Mouse (Mus musculus): ENCODE measurements around the gene Klhl26. TPM values are rescaled to one million over a fixed set of nuclear protein-coding genes. Genes with fewer than 3 reads are reported as not detected.
A peak's percentile ranks its signal among the peaks of the same experiment; 100 is the strongest.

Gene Klhl26
- polyA plus RNA-seq, 1 experiment from 2014 or later = 19.1 TPM

DNA sequence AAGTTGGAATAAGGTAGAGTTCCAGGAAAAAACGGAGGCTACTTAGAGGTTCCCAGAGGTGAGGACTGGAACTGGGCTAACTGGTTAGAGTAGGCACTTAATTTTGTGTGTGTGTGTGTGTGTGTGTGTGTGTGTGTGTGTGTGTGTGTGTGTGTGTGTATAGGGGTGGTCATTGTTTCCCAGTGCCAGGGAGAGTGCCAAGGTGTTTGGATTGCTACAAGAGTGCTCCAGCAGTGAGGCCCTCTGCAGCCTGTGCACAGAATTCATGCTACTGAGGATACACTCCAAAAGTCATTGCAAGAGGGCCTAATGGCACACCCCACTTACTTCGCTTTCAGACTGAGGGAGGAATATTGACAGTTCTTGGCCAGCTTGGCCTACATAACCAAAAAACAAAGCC is 6.2 kb upstream of the Klhl26 start:
- 62% methylated on average over 2 of the region's 2 CpGs for WGBS
- H3K4me3 ChIP-seq = no peak overlapping the region
- no peaks in the 10 kb centered on the region for H3K9me3 ChIP-seq
- no peak overlapping the region for H3K27ac ChIP-seq
- DNase-seq (ENCODE audit: low spot score) = no peak
- peaks cover 33% of the 10 kb centered on the region for H3K4me1 ChIP-seq (replicated peaks)
- peaks cover 91% of the 10 kb centered on the region for H3K27me3 ChIP-seq (ENCODE audit: insufficient read depth, poor library complexity, severe bottlenecking)
- no peaks in the 10 kb centered on the region for H3K36me3 ChIP-seq

DNA sequence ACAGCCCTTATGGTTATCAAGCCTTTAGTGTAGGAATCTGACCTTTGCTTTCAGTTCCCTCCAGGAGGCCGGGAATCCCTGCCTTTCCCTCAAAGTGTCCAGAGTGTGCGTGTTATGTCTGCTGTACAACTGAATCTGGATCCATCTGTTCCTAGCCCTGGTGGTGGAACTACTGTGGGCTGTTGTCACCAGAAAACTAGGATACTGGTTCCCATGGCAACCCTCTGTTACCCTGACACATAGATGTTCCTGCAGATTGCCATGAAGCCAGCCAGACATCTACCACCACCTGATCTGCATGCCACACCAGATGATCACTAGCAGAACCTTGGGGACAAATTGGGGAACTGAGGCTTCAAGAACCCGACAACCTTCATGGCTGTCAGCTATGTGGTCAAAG is 5.1 kb upstream of the Klhl26 start:
- H3K4me1 ChIP-seq (replicated peaks) = peaks cover 34% of the 10 kb centered on the region
- no peak overlapping the region for H3K27ac ChIP-seq
- no peak for DNase-seq (ENCODE audit: low spot score)
- H3K36me3 ChIP-seq = no peaks in the 10 kb centered on the region
- no peaks in the 10 kb centered on the region for H3K9me3 ChIP-seq
- no peak overlapping the region for H3K4me3 ChIP-seq
- WGBS = 71% methylated on average over 3 of the region's 3 CpGs
- H3K27me3 ChIP-seq (ENCODE audit: insufficient read depth, poor library complexity, severe bottlenecking) = peaks cover 87% of the 10 kb centered on the region

DNA sequence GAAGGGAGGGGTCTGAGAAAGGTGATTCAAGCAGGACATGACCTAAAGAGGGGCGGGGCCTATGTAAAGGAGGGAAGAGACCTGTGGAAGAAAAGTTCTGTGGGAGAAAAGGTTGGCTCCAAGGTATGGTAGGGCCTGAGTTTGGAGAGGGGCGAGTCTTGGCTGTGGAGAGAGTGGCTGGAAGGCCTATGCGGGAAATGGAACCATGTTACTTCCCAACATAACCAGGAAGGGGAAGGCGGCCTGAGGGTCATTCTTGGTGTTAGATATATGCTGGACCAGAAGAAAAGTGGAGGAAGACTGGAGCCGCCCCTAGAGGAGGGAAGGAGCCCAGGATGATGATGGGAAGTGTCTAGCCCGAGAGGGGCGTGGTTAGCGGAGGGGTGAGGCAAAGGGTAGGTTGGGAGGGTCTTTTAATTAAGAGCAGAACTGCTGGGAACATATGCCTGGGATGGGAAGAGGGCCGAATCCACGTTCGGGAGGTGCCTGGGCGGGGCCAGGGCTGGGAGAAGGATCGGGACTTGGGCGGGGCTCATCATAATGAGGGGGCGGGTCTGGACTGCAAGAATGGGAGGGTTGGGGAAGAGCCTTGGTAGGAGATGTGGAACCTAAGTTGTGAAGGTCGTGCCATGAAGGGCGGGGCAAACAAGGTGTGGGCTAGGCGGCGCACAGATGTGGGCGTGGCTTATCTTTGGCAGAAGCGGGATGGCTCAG is 658 bp upstream of the Klhl26 start:
- Histone ChIP-seq H3K27me3 (ENCODE audit: insufficient read depth, poor library complexity, severe bottlenecking) (peaks cover 42% of the 10 kb centered on the region), H3K27ac (peak overlapping the region; percentile 1; the same call in 1 of the 2 replicates), H3K4me1 (replicated peaks) (peaks cover 34% of the 10 kb centered on the region), H3K9me3 (no peaks in the 10 kb centered on the region), H3K4me3 (peak overlapping the region; percentile 64), H3K36me3 (peaks cover 5% of the 10 kb centered on the region; the same call in 1 of the 2 replicates)
- DNase-seq (ENCODE audit: low spot score) = peak; percentile 50
- WGBS = under 1% methylated on average over 21 of the region's 21 CpGs

DNA sequence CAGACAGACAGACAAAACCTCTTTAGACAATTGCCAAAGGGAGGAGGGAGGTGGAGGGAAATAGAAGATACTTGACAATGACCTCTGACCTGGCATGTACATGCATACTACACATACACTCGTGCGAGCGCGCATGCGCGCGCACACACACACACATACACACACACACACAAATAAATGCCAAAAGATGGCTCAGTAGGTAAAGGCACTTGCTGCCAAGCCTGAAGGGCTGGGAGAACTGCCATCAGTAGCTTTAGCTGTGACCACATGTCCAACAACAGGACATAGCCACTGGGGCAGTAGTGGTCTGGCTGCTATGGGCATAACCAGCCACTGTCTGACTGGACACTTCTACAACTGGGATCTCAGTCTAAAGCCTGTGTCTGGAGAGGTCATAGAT is 4.9 kb downstream of the Klhl26 start:
- Histone ChIP-seq H3K4me3 (no peak overlapping the region), H3K27me3 (ENCODE audit: insufficient read depth, poor library complexity, severe bottlenecking) (no peaks in the 10 kb centered on the region), H3K27ac (no peak overlapping the region), H3K36me3 (peaks cover 15% of the 10 kb centered on the region; the same call in 1 of the 2 replicates), H3K4me1 (replicated peaks) (peaks cover 43% of the 10 kb centered on the region), H3K9me3 (no peaks in the 10 kb centered on the region)
- 98% methylated on average over 7 of the region's 7 CpGs for WGBS
- no peak for DNase-seq (ENCODE audit: low spot score)

DNA sequence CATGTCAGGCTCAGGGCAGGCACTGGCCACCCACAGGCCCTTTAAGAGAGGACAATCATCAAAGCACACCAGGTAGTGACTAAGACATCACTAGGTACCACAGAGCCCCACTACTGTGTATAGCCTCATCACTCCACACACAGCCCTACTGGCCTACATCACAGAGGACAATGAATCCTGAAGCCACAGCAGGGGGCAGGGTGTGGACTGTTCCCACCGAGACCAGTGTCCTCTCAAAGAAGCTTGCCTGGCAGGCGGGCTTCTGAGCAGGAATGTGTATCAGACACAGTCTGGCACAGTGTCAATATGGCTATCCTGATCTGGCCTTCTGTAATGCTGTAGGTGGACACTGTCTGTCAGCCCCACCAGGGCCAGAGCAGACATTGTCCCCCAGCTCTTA is 6.8 kb downstream of the Klhl26 start:
- Histone ChIP-seq H3K27me3 (ENCODE audit: insufficient read depth, poor library complexity, severe bottlenecking) (no peaks in the 10 kb centered on the region), H3K36me3 (peaks cover 19% of the 10 kb centered on the region; the same call in 1 of the 2 replicates), H3K27ac (peak overlapping the region; percentile 60; the same call in 1 of the 2 replicates), H3K4me1 (replicated peaks) (peaks cover 41% of the 10 kb centered on the region), H3K4me3 (no peak overlapping the region), H3K9me3 (no peaks in the 10 kb centered on the region)
- 64% methylated on average over 2 of the region's 2 CpGs for WGBS
- DNase-seq (ENCODE audit: low spot score) = no peak

DNA sequence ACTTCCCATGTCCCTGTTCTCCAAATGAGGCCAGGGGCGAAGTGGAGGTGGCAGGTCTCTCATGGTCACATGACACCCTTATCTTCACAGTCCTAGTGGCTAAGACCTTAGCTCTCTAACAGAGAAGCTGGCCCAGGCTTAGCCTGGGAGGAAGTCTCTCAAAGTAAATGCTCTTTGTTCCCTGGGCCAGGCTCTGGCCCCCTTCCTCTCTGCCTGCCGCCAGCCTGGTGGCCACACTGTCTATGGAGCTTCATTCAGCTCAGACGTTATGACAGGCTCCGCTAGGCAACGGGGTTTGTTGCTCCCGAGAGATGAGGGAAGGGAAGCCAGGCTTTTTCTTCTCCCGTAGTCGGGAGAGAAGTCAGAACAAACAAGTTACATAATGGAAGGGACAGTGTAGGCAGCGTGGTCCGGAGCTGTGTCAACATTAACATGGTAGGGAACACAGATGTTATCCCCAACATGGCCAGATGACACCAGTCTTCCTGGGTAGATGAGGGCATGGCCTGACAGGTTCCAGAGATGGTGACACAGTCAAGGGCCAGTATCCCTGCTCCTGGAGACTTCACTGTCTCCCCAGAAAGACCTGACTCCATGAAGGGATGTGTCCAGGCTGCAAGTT is 7.4 kb downstream of the Klhl26 start:
- no peak for DNase-seq (ENCODE audit: low spot score)
- 64% methylated on average over 10 of the region's 10 CpGs for WGBS
- Histone ChIP-seq H3K4me3 (no peak overlapping the region), H3K27me3 (ENCODE audit: insufficient read depth, poor library complexity, severe bottlenecking) (no peaks in the 10 kb centered on the region), H3K4me1 (replicated peaks) (peaks cover 41% of the 10 kb centered on the region), H3K36me3 (peaks cover 19% of the 10 kb centered on the region; the same call in 1 of the 2 replicates), H3K27ac (peak overlapping the region; percentile 60), H3K9me3 (no peaks in the 10 kb centered on the region)

DNA sequence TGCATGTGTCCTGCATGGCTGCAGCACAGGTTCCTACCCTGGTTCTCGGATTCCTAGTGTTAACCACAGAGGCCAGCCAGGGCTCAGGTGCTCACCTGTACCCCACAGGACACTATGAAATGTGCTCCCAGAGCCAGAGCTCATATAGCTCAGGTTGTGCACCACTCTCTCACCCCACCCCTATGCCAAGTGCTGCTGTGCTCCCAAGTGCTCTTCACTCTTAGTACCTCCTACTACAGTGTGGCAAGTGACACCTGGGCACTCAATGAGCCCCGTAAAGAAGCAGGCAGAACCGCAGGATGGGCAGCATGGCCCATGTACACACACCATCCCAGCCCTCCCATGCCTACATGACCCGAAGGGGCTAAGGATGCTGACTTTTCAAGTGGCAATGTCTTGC is 8.0 kb downstream of the Klhl26 start:
- Histone ChIP-seq H3K36me3 (peaks cover 19% of the 10 kb centered on the region; the same call in 1 of the 2 replicates), H3K9me3 (no peaks in the 10 kb centered on the region), H3K27me3 (ENCODE audit: insufficient read depth, poor library complexity, severe bottlenecking) (no peaks in the 10 kb centered on the region), H3K27ac (0 out of 2 replicates have a peak overlapping the region, but pooled peaks have one; percentile 60), H3K4me3 (no peak overlapping the region), H3K4me1 (replicated peaks) (peaks cover 44% of the 10 kb centered on the region)
- no peak for DNase-seq (ENCODE audit: low spot score)
- 89% methylated on average over 4 of the region's 4 CpGs for WGBS

DNA sequence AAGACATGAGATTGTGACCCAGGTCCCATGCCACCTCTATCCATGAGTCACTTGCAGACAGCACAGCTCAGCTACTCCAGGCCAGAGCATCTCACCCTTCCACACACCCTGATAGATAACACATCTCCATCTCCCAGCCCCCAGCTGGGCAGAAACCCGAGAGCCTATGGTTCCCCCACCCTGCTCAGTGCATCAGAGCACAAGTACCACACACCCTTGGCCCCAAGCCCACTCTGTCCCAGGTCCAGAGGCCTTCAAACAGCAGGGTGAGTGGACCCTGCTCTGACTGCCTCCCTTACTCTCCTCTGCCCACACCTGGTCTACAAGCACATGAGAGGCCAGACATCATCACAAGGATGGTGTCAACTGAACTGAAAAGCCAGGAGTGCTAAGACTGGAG is 8.9 kb downstream of the Klhl26 start:
- Histone ChIP-seq H3K4me1 (replicated peaks) (peaks cover 50% of the 10 kb centered on the region), H3K27me3 (ENCODE audit: insufficient read depth, poor library complexity, severe bottlenecking) (no peaks in the 10 kb centered on the region), H3K4me3 (no peak overlapping the region), H3K36me3 (peaks cover 19% of the 10 kb centered on the region; the same call in 1 of the 2 replicates), H3K9me3 (no peaks in the 10 kb centered on the region), H3K27ac (no peak overlapping the region)
- WGBS = 78% methylated on average over 1 of the region's 1 CpGs
- DNase-seq (ENCODE audit: low spot score) = no peak

DNA sequence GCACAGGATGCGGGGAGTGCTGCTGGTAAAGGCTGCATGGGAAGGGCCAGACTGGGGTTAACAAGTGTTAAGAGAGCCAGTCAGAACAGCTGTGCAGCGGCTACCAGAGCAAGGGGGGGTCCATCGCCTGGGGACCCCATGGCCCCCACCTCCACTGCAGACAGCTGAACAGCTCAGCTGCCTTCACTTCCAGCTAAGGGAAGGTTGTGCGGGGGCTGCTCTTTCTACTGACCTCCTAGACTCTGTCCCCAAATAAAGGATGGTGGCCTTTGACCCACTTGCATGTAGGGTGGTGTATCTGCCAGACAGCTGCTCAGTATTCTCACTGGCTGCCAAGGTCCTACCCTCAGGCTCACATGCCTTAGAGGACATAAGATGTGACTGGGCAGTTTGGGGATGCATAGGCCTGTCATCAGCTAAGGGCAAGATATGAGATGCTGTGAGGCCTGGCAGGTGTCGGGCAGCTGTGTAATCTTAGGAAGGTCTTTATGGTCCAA is 9.5 kb downstream of the Klhl26 start:
- H3K27me3 ChIP-seq (ENCODE audit: insufficient read depth, poor library complexity, severe bottlenecking) = no peaks in the 10 kb centered on the region
- 67% methylated on average over 5 of the region's 5 CpGs for WGBS
- no peaks in the 10 kb centered on the region for H3K9me3 ChIP-seq
- peaks cover 50% of the 10 kb centered on the region for H3K4me1 ChIP-seq (replicated peaks)
- no peak overlapping the region for H3K4me3 ChIP-seq
- H3K27ac ChIP-seq = no peak overlapping the region; the same call in 1 of the 2 replicates
- H3K36me3 ChIP-seq = peaks cover 19% of the 10 kb centered on the region; the same call in 1 of the 2 replicates
- no peak for DNase-seq (ENCODE audit: low spot score)

DNA sequence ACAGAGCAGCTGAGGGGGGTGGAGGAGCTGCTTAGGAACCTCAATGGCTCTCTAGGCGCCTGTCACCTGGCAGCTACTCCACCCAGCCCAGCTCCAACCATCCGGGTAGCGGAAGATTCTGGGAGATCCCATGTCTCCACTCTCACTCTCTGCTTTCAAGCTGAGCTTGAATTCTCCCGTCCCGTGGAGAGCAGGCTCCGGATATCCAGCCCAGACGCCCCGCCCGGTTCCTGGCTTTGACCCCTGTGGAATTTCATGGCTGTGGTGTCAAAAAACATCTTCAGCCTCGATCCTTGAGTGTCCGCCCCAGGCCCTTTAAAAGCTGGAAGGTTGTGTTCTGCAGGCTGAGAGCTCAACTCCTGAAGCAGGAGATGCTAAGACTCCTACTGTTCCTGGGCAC is 10.0 kb downstream of the Klhl26 start:
- Histone ChIP-seq H3K36me3 (peaks cover 19% of the 10 kb centered on the region; the same call in 1 of the 2 replicates), H3K9me3 (no peaks in the 10 kb centered on the region), H3K4me1 (replicated peaks) (peaks cover 55% of the 10 kb centered on the region), H3K27ac (peak overlapping the region; percentile 25; the same call in 1 of the 2 replicates), H3K4me3 (no peak overlapping the region), H3K27me3 (ENCODE audit: insufficient read depth, poor library complexity, severe bottlenecking) (no peaks in the 10 kb centered on the region)
- no peak for DNase-seq (ENCODE audit: low spot score)
- 66% methylated on average over 11 of the region's 11 CpGs for WGBS

DNA sequence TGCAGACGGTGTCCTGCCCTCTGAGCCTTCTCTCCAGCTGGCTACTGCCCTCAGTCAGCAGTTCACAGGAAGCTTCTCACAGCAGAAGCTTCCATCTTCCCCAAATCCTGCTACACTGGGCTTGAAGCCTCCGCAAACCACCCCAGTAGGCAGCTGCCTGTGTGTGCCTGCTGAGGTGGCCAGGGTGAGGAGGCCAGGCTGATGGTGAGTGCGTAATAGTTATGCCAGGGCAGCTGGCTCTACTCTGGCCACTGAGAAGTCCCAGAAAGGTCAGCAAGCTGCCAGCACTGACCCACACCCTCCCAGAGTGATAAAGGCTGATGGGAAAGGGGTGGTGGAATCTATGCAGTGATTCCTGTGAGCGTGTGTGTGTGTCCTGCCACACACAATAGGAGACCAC is 10.5 kb downstream of the Klhl26 start:
- Histone ChIP-seq H3K9me3 (no peaks in the 10 kb centered on the region), H3K4me1 (replicated peaks) (peaks cover 56% of the 10 kb centered on the region), H3K4me3 (no peak overlapping the region), H3K27me3 (ENCODE audit: insufficient read depth, poor library complexity, severe bottlenecking) (no peaks in the 10 kb centered on the region), H3K27ac (peak overlapping the region; percentile 25; the same call in 1 of the 2 replicates), H3K36me3 (peaks cover 19% of the 10 kb centered on the region; the same call in 1 of the 2 replicates)
- WGBS = 82% methylated on average over 4 of the region's 4 CpGs
- DNase-seq (ENCODE audit: low spot score) = no peak

DNA sequence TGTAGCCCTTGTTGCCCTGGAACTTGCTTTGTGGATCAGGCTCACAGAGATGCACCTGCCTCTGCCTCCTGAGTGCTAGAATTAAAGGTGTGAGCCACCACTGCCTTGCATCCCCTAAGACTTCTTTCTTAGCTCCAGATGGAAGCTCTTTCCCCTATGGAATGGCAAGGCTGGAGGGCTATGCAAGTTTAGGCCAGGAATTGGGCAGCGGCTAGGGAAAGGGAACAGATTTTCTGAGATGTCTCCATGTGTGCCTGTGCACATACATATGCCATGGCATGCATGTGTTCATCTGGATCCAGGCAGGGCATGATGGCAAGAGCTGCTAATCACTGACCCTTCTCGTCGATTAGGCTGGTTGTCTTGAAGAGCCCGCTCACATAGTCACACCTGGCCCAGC is 11.1 kb downstream of the Klhl26 start:
- no peak overlapping the region for H3K27ac ChIP-seq
- 97% methylated on average over 4 of the region's 4 CpGs for WGBS
- no peaks in the 10 kb centered on the region for H3K9me3 ChIP-seq
- H3K4me1 ChIP-seq (replicated peaks) = peaks cover 56% of the 10 kb centered on the region
- H3K27me3 ChIP-seq (ENCODE audit: insufficient read depth, poor library complexity, severe bottlenecking) = no peaks in the 10 kb centered on the region
- no peak for DNase-seq (ENCODE audit: low spot score)
- H3K4me3 ChIP-seq = no peak overlapping the region
- H3K36me3 ChIP-seq = peaks cover 14% of the 10 kb centered on the region; the same call in 1 of the 2 replicates

DNA sequence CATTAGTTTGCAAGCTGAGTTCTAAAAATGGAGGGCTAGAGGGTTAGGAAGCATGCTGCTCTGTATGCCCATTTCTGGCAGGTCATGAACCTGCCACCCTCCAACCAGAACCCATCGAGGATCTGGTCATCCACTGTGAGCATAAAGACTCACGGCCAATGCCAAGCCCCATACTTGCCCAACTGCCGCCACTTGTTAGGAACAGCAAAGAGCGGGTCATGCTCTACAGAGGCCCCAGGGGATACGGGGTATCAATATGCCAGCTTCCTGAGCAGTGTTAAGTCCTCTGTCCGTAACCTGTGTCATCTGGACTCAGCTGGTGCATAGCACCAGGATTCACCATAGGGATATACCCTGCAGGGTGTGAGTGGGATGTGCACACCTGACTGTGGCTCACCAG is 12.6 kb downstream of the Klhl26 start:
- DNase-seq (ENCODE audit: low spot score) = no peak
- no peak overlapping the region for H3K27ac ChIP-seq
- H3K9me3 ChIP-seq = no peaks in the 10 kb centered on the region
- H3K36me3 ChIP-seq = peaks cover 16% of the 10 kb centered on the region; the same call in 1 of the 2 replicates
- 87% methylated on average over 6 of the region's 6 CpGs for WGBS
- H3K27me3 ChIP-seq (ENCODE audit: insufficient read depth, poor library complexity, severe bottlenecking) = no peaks in the 10 kb centered on the region
- H3K4me1 ChIP-seq (replicated peaks) = peaks cover 45% of the 10 kb centered on the region
- H3K4me3 ChIP-seq = no peak overlapping the region

Data from hindbrain, embryonic 10.5 days (tissue).